Comparison of ENCODE assay signal across 14 mouse cellular contexts in genomic region chr1:172019339-172019738, GRCm38 (mm10). TPM values are rescaled to one million over a fixed set of nuclear protein-coding genes. Genes with fewer than 3 reads are reported as not detected.
DNase-seq lines count a peak whose midpoint lies in the region; ATAC-seq and TF ChIP-seq lines count a peak whose summit lies in the region.
"Had no signal": no experiment of that assay in that cellular context is flagged by ENCODE, and none has a peak within 500 bp of the region (broad histone marks: within the 10 kb centered on the region; RNA-seq: fewer than 3 reads in every experiment).

No protein-coding gene starts in this region.

- peaks cover 86% of the 10 kb centered on the region for H3K4me1 ChIP-seq in neural tube, embryonic 11.5 days (ENCODE audit: control insufficient read depth, insufficient read depth, low read length)
- H3K4me1 ChIP-seq in midbrain, embryonic 11.5 days (ENCODE audit: control insufficient read depth, insufficient read depth, low read length), result peaks cover 79% of the 10 kb centered on the region
- H3K4me1 ChIP-seq in stomach, postnatal 0 days (replicated peaks; ENCODE audit: control insufficient read depth, insufficient read depth), result peaks cover 2% of the 10 kb centered on the region; the same call in 1 of the 2 replicates

- no peak overlapping the region for H3K4me3 ChIP-seq in neural tube, embryonic 11.5 days (ENCODE audit: low read depth, low read length)
- no peak overlapping the region for H3K4me3 ChIP-seq in midbrain, embryonic 11.5 days (ENCODE audit: low read depth, low read length)
- no peak overlapping the region for H3K4me3 ChIP-seq in stomach, postnatal 0 days (ENCODE audit: low read depth, low read length)
- H3K4me3 ChIP-seq: heart, embryonic 13.5 days had no signal

- no peak overlapping the region; the same call in 1 of the 2 replicates for H3K9ac ChIP-seq in neural tube, embryonic 11.5 days (ENCODE audit: low read length)
- H3K9ac ChIP-seq in midbrain, embryonic 11.5 days (ENCODE audit: low read length), result peak overlapping the region; percentile 28; the same call in 1 of the 2 replicates
- no peak overlapping the region for H3K9ac ChIP-seq in stomach, postnatal 0 days (ENCODE audit: low read length)
- H3K9ac ChIP-seq: liver, embryonic 14.5 days had no signal

- no peak for ATAC-seq in neural tube, embryonic 11.5 days (ENCODE audit: insufficient read depth, low FRiP score, low TSS enrichment)
- ATAC-seq in midbrain, embryonic 11.5 days (ENCODE audit: low FRiP score), result no peak
- ATAC-seq in stomach, postnatal 0 days (ENCODE audit: low FRiP score, low TSS enrichment), result peak; percentile 81

- no peak for TF ChIP-seq EP300 in stomach, postnatal 0 days (optimal IDR thresholded peaks at IDR 0.05)

- peak; percentile 83 for DNase-seq in heart, adult 11 months
- no peak for DNase-seq in heart, adult 9 months (ENCODE audit: low spot score in 2 of 2)
- no peak for DNase-seq in neural tube, embryonic 11.5 days (ENCODE audit: low spot score)
- DNase-seq in neural tube, embryonic 10.5 days (ENCODE audit: extremely low spot score, low spot score), result no peak
- peak; percentile 77 for DNase-seq in midbrain, embryonic 11.5 days (ENCODE audit: low spot score, missing footprints)
- DNase-seq in stomach, postnatal 0 days (ENCODE audit: low spot score), result peak; percentile 66
- no peak for DNase-seq in left cerebral cortex, adult 18-20 months (ENCODE audit: low spot score in 2 of 2)
- DNase-seq in adrenal gland, postnatal 25 days, result no peak
- DNase-seq: adrenal gland, adult 8-10 months; embryo, embryonic 11 days; kidney, adult 11 months; retina, postnatal 1 day had no signal

- H3K27me3 ChIP-seq in neural tube, embryonic 11.5 days (ENCODE audit: control insufficient read depth, insufficient read depth, low read length), result no peaks in the 10 kb centered on the region
- no peaks in the 10 kb centered on the region for H3K27me3 ChIP-seq in midbrain, embryonic 11.5 days (ENCODE audit: control insufficient read depth, insufficient read depth, low read length)
- no peaks in the 10 kb centered on the region for H3K27me3 ChIP-seq in stomach, postnatal 0 days (ENCODE audit: control insufficient read depth, insufficient read depth, low read length)
- H3K27me3 ChIP-seq: heart, embryonic 13.5 days had no signal

- H3K27ac ChIP-seq in neural tube, embryonic 11.5 days (ENCODE audit: low read depth, low read length), result 0 out of 2 replicates have a peak overlapping the region, but pooled peaks have one; percentile 56
- H3K27ac ChIP-seq in midbrain, embryonic 11.5 days (ENCODE audit: low read depth, low read length), result peak overlapping the region; percentile 86
- peak overlapping the region; percentile 13; the same call in 1 of the 2 replicates for H3K27ac ChIP-seq in stomach, postnatal 0 days (replicated peaks)
- H3K27ac ChIP-seq: heart, embryonic 13.5 days; liver, embryonic 14.5 days had no signal

- H3K36me3 ChIP-seq in neural tube, embryonic 11.5 days (ENCODE audit: control insufficient read depth, insufficient read depth, low read length), result no peaks in the 10 kb centered on the region; the same call in 1 of the 2 replicates
- H3K36me3 ChIP-seq in midbrain, embryonic 11.5 days (ENCODE audit: control insufficient read depth, insufficient read depth, low read length), result no peaks in the 10 kb centered on the region
- no peaks in the 10 kb centered on the region for H3K36me3 ChIP-seq in stomach, postnatal 0 days (ENCODE audit: control insufficient read depth, insufficient read depth, low read length)

- no peak for TF ChIP-seq CTCF in stomach, postnatal 0 days (IDR thresholded peaks at IDR 0.05; ENCODE audit: low read depth)

- H3K9me3 ChIP-seq in neural tube, embryonic 11.5 days (ENCODE audit: control insufficient read depth, low read length), result no peaks in the 10 kb centered on the region
- no peaks in the 10 kb centered on the region for H3K9me3 ChIP-seq in midbrain, embryonic 11.5 days (ENCODE audit: control insufficient read depth, low read length)
- H3K9me3 ChIP-seq in stomach, postnatal 0 days (ENCODE audit: control insufficient read depth, low read length), result no peaks in the 10 kb centered on the region
- H3K9me3 ChIP-seq: heart, embryonic 13.5 days had no signal

- H3K4me2 ChIP-seq in neural tube, embryonic 11.5 days (ENCODE audit: low read depth), result peak overlapping the region; percentile 9
- H3K4me2 ChIP-seq in midbrain, embryonic 11.5 days, result no peak overlapping the region
- peak overlapping the region; percentile 14 for H3K4me2 ChIP-seq in stomach, postnatal 0 days (replicated peaks; ENCODE audit: low read depth)
- H3K4me2 ChIP-seq: heart, embryonic 13.5 days had no signal

- WGBS in neural tube, embryonic 11.5 days, result 94% methylated on average over 4 of the region's 4 CpGs
- 93% methylated on average over 4 of the region's 4 CpGs for WGBS in midbrain, embryonic 11.5 days
- WGBS in stomach, postnatal 0 days, result 79% methylated on average over 4 of the region's 4 CpGs

RNA-seq across cellular contexts. Expression of gene Vangl2, which starts 8.9 kb away (rescaled TPM):
- 62.0 and 69.0 TPM in 2 replicates for polyA plus RNA-seq in neural tube, embryonic 11.5 days (2014; fragmentation: Nextera tagmentation; extraction: Ambion mirVana)
- 49.3 and 52.9 TPM in 2 replicates for polyA plus RNA-seq in midbrain, embryonic 11.5 days (2014; fragmentation: Nextera tagmentation; extraction: Ambion mirVana)
- 5.2 and 5.4 TPM in 2 replicates for polyA plus RNA-seq in stomach, postnatal 0 days (2015; fragmentation: Nextera tagmentation; extraction: Ambion mirVana)
- 10 to 100 TPM; 10.2 to 13.7 TPM for total RNA-seq in left cerebral cortex, adult 18-20 months (2021)
- 2.8 and 7.4 TPM in 2 replicates for total RNA-seq in adrenal gland, postnatal 25 days (2021)

RNA-seq across cellular contexts. Expression of gene Nhlh1, which starts 38.0 kb away (rescaled TPM):
- polyA plus RNA-seq in neural tube, embryonic 11.5 days (2014; fragmentation: Nextera tagmentation; extraction: Ambion mirVana), result 13.8 and 15.7 TPM in 2 replicates
- polyA plus RNA-seq in midbrain, embryonic 11.5 days (2014; fragmentation: Nextera tagmentation; extraction: Ambion mirVana), result 10.7 and 11.0 TPM in 2 replicates
- not detected in 2 replicates for polyA plus RNA-seq in stomach, postnatal 0 days (2015; fragmentation: Nextera tagmentation; extraction: Ambion mirVana)
- total RNA-seq in left cerebral cortex, adult 18-20 months (2021), result under 1 TPM; 0.28 to 0.40 TPM
- not detected in 2 replicates for total RNA-seq in adrenal gland, postnatal 25 days (2021)
- total RNA-seq: adrenal gland, adult 8-10 months had no signal
- polyA plus RNA-seq: heart, embryonic 13.5 days; liver, embryonic 14.5 days had no signal

Comparison
In these comparisons a context has a peak if more than half of its experiments do, and no peak if none do; other contexts are left out.
1. DNase-seq: peak in heart, adult 11 months (single experiment), midbrain, embryonic 11.5 days (single experiment) and stomach, postnatal 0 days (single experiment); none in heart, adult 9 months (0 of 2), neural tube, embryonic 11.5 days (single experiment), neural tube, embryonic 10.5 days (single experiment), left cerebral cortex, adult 18-20 months (0 of 2) and adrenal gland, postnatal 25 days (single experiment).
2. H3K27ac ChIP-seq: peak in every context shown above with its lines; median percentile 86 in midbrain, embryonic 11.5 days; 56 in neural tube, embryonic 11.5 days; 13 in stomach, postnatal 0 days.
3. RNA of gene Nhlh1, which starts 38.0 kb away (polyA plus RNA-seq): 13.8 to 15.7 TPM in neural tube, embryonic 11.5 days and 10.7 to 11.0 TPM in midbrain, embryonic 11.5 days; not detected in stomach, postnatal 0 days; every median in the first group is over 10 times any median in the second.